Mouse (Mus musculus) kidney, adult 2 months (tissue): ENCODE measurements around the gene Mtch2. TPM values are rescaled to one million over a fixed set of nuclear protein-coding genes. Genes with fewer than 3 reads are reported as not detected.
"Not testable (repeated sequence)": the region's sequence is repeated elsewhere in the genome, so short reads cannot be mapped to it uniquely, and the experiment has no call there.

ENCODE experiments used
- DNase-seq: peaks from one replicate; pipeline ENCODE4 v3.0.0; 2021
- H3K27ac ChIP-seq: fragments of 200-500 bp; 2 replicates; pipeline ENCODE4 v1.5.1; 2012; ENCODE audit warnings: low read depth, low read length, control low read depth, inconsistent platforms; ENCODE audit not compliant: insufficient read depth
- H3K27me3 ChIP-seq: fragments of 200-500 bp; replicated peaks from 2 replicates; pipeline ENCODE4 v1.6.1; 2012; ENCODE audit warnings: mild to moderate bottlenecking, moderate library complexity, low read length, inconsistent platforms; ENCODE audit not compliant: control insufficient read depth, insufficient read depth
- H3K36me3 ChIP-seq: fragments of 200-500 bp; 2 replicates; pipeline ENCODE4 v1.6.1; 2012; ENCODE audit warnings: mild to moderate bottlenecking, moderate library complexity, low read length, inconsistent platforms; ENCODE audit not compliant: control insufficient read depth, insufficient read depth
- H3K4me1 ChIP-seq: fragments of 200-500 bp; 2 replicates; pipeline ENCODE4 v1.6.1; 2011; ENCODE audit warnings: low read length; ENCODE audit not compliant: control insufficient read depth, insufficient read depth
- H3K4me3 ChIP-seq: fragments of 200-500 bp; 2 replicates; pipeline ENCODE4 v1.5.1; 2011; ENCODE audit warnings: mild to moderate bottlenecking, low read depth, low read length, control low read depth; ENCODE audit not compliant: insufficient read depth
- CTCF ChIP-seq: fragments of 200-500 bp; conservative IDR thresholded peaks from 2 replicates; pipeline ENCODE4 v1.5.1; 2011; ENCODE audit warnings: low read depth, mild to moderate bottlenecking, control low read depth, low read length, moderate library complexity, mixed read lengths; ENCODE audit not compliant: insufficient read depth, insufficient read length
- POLR2A ChIP-seq: fragments of 200-500 bp; IDR thresholded peaks from one replicate; pipeline ENCODE4 v1.6.1; 2011; ENCODE audit warnings: low read depth, low read length, control low read depth
- WGBS: fragments of 180-500 bp; shearing (Covaris S2); methylation state at CpG from one replicate; pipeline ENCODE4 v1.1.7; 2018; 5-methylcytosine and 5-hydroxymethylcytosine counted together
- polyA plus RNA-seq: library from polyadenylated mRNA; depleted of rRNA; stranded (reverse); fragments of >200 nt; gene quantifications from 2 replicates; pipeline ENCODE4 v1.2.3, GENCODE M21; 2012

Mtch2 gene
- polyA plus RNA-seq, 1 experiment, result 144 TPM

DNA sequence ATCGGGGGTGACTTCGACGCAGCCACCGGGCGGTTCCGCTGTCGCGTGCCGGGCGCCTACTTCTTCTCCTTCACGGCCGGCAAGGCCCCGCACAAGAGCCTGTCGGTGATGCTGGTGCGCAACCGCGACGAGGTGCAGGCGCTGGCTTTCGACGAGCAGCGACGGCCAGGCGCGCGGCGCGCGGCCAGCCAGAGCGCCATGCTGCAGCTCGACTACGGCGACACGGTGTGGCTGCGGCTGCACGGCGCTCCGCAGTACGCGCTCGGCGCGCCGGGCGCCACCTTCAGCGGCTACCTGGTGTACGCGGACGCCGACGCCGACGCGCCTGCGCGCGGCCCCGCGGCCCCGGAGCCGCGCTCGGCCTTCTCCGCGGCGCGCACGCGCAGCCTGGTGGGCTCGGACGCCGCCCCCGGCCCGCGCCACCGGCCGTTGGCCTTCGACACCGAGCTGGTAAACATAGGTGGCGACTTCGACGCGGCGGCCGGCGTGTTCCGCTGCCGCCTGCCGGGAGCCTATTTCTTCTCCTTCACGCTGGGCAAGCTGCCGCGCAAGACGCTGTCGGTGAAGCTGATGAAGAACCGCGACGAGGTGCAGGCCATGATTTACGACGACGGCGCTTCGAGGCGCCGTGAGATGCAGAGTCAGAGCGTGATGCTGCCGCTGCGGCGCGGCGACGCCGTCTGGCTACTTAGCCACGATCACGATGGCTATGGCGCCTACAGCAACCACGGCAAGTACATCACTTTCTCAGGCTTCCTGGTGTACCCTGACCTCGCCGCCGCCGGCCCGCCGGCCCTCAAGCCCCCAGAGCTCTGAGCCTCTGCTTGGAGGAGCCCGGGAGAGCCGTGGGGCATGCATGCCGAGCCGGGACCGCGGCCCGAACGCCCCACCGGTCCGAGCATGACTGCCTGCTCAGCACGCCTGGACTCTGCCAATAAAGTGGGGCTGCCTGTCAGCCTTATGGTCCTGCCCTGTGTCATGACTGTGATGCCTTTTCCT lies 42.9 kb downstream of the Mtch2 start:
- H3K4me1 ChIP-seq, result no peaks in the 10 kb centered on the region
- H3K36me3 ChIP-seq, result no peaks in the 10 kb centered on the region
- TF ChIP-seq POLR2A (no peak), CTCF (0 out of 2 replicates have a peak, but pooled peaks have one; percentile 8)
- 0 out of 2 replicates have a peak, but pooled peaks cover 1% of the 10 kb centered on the region for H3K27me3 ChIP-seq
- no peak overlapping the region for H3K27ac ChIP-seq
- H3K4me3 ChIP-seq, result peak overlapping the region; percentile 52
- WGBS, result 2% methylated on average over 131 of the region's 133 CpGs
- peak; percentile 58 for DNase-seq

DNA sequence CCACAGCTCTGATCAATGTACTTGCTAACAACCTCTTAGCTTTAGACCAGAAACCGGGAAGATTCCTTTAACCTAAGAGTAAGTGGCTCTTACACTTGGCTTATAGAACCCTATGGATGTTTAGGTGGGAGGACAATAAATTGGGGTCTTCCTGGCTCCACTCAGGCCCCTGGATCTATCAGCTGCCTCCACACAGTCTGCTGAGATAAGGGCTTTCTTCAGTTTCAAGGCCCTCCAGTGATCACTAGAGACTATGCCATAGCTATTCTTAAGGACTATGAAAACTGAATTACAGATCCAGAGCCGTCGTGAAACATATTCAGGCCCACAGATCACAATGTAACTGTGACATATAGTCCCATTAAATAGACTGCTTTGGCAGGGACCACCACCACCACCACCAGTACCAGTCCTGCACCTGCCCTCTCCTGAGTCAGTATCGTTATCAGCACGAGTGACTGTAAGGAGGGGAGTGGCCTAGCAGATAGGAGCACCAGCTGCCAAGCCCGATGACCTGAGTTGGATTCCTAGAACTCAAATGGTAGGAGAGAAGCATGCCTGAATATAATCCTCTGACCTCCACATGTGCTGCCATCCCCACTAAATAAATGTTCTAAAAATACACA lies 46.8 kb downstream of the Mtch2 start:
- no peak overlapping the region for H3K4me3 ChIP-seq
- H3K4me1 ChIP-seq, result no peaks in the 10 kb centered on the region
- DNase-seq, result no peak
- no peak for TF ChIP-seq POLR2A
- TF ChIP-seq CTCF, result no peak
- 88% methylated on average over 6 of the region's 6 CpGs for WGBS
- H3K27ac ChIP-seq, result no peak overlapping the region
- H3K36me3 ChIP-seq, result peaks cover 4% of the 10 kb centered on the region
- H3K27me3 ChIP-seq, result no peaks in the 10 kb centered on the region

- H3K4me1 ChIP-seq, H3K27me3 ChIP-seq, H3K36me3 ChIP-seq, H3K27ac ChIP-seq, DNase-seq, H3K4me3 ChIP-seq: not testable (repeated sequence)
- WGBS, result 86% methylated on average over 3 of the region's 3 CpGs
Measured at GRCm38 (mm10) chr2:90894299-90894677, 47.3 kb downstream of the Mtch2 start.

- no peak for DNase-seq
- Histone ChIP-seq H3K27ac (no peak overlapping the region), H3K36me3 (peaks cover 6% of the 10 kb centered on the region), H3K4me3 (peak overlapping the region; percentile 94; the same call in 1 of the 2 replicates), H3K4me1 (peaks cover 11% of the 10 kb centered on the region; the same call in 1 of the 2 replicates), H3K27me3 (no peaks in the 10 kb centered on the region)
- TF ChIP-seq POLR2A (no peak), CTCF (no peak)
- 73% methylated on average over 2 of the region's 2 CpGs for WGBS
Measured at GRCm38 (mm10) chr2:90903398-90903797, 56.4 kb downstream of the Mtch2 start.

DNA sequence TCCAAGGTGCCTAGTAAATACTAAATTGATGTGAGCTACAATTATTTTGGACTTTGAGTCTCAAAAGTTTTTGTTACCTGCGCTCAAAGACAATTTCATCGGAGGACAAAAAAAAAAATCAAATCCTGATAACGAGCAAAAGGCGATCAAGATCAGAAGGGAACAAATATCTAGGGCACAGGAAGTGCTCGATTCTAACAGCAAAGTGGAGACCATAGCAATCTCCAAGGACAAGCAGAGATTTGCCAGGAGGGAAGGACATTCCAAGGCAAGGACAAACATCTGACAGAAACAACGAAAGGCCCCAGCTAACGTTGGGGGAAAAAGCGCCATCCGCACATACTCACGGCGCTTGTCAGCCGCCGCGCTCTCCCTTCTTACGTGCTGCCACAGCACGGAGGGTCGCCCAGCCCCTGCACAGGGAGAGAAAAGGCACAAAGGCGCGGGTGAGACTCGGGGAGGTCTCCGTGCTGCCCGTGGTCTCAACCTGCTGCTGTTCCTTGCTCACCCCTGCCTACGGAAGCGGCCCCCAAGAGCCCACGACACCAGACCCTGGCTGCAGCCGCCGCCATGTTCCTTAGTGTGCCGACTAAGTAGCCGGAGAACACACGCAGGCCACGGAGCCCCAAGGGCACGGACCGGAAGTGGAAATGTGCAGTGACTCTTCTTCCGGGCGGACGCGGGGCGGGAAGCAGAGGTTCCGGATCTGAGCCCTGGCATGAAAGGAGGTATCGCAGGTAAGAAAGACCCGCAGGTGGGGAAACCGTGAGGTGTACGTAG lies 57.3 kb downstream of the Mtch2 start, which contains the start of the genes Kbtbd4 and Ndufs3:
Gene Kbtbd4 (plus strand): TSS at position 665 of the 780 bp plus-strand sequence.
Gene Ndufs3 (minus strand): TSS at position 752 of the 780 bp plus-strand sequence.
- DNase-seq, result peak; percentile 94
- H3K4me3 ChIP-seq, result peak within 1 kb of the TSS; percentile 94
- H3K4me1 ChIP-seq, result peaks cover 11% of the 10 kb centered on the region; the same call in 1 of the 2 replicates
- H3K27me3 ChIP-seq, result no peaks in the 10 kb centered on the region
- peaks cover 2% of the 10 kb centered on the region; the same call in 1 of the 2 replicates for H3K36me3 ChIP-seq
- WGBS, result under 1% methylated on average over 43 of the region's 43 CpGs
- TF ChIP-seq CTCF (no peak), POLR2A (peak; percentile 71)
- peak within 1 kb of the TSS; percentile 99 for H3K27ac ChIP-seq

DNA sequence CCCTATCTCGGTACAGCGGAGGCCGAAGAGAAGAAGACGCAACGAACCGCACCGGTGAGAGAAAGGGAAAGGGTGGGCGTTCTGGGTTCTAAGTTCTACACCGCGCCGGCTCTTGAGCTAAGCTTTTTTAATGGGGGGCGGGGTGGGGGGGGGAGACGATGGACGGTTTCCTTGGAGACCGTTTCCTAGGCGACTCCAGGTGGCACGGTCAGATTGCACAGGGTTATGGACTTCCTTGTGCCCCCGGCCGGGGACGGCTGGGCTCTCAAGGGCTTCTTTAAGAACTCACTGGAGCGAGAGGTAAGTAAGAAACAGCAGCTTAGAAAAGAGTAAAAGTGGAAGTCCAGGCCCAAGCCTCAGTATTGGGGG lies 57.9 kb downstream of the Mtch2 start:
- TF ChIP-seq POLR2A (no peak), CTCF (no peak)
- H3K4me1 ChIP-seq, result peaks cover 11% of the 10 kb centered on the region; the same call in 1 of the 2 replicates
- DNase-seq, result no peak
- no peaks in the 10 kb centered on the region for H3K27me3 ChIP-seq
- H3K36me3 ChIP-seq, result peaks cover 2% of the 10 kb centered on the region; the same call in 1 of the 2 replicates
- peak overlapping the region; percentile 81 for H3K27ac ChIP-seq
- WGBS, result under 1% methylated on average over 21 of the region's 21 CpGs
- H3K4me3 ChIP-seq, result peak overlapping the region; percentile 94
